In genomic region chr19:53490898-53491297, GRCm38 (mm10) we compare ENCODE assay signal across 21 mouse cellular contexts. TPM values are rescaled to one million over a fixed set of nuclear protein-coding genes. Genes with fewer than 3 reads are reported as not detected.
DNase-seq lines count a peak whose midpoint lies in the region; ATAC-seq and TF ChIP-seq lines count a peak whose summit lies in the region.
"Had no signal": no experiment of that assay in that cellular context is flagged by ENCODE, and none has a peak within 500 bp of the region (broad histone marks: within the 10 kb centered on the region; RNA-seq: fewer than 3 reads in every experiment).

No protein-coding gene starts in this region.

- H3K27ac ChIP-seq in heart, embryonic 10.5 days: peak overlapping the region; percentile 43; the same call in 1 of the 2 replicates
- H3K27ac ChIP-seq in heart, embryonic 12.5 days (ENCODE audit: poor library complexity, severe bottlenecking): no peak overlapping the region
- no peak overlapping the region for H3K27ac ChIP-seq in stomach, postnatal 0 days (replicated peaks)
- H3K27ac ChIP-seq in midbrain, embryonic 16.5 days (ENCODE audit: low read length): no peak overlapping the region
- H3K27ac ChIP-seq: embryonic facial prominence, embryonic 12.5 days; embryonic facial prominence, embryonic 15.5 days; forebrain, embryonic 15.5 days; hindbrain, embryonic 12.5 days; hindbrain, embryonic 15.5 days had no signal

- H3K4me3 ChIP-seq in heart, embryonic 10.5 days: no peak overlapping the region
- H3K4me3 ChIP-seq in heart, embryonic 12.5 days: no peak overlapping the region
- H3K4me3 ChIP-seq in stomach, postnatal 0 days (ENCODE audit: low read depth, low read length): no peak overlapping the region
- H3K4me3 ChIP-seq in midbrain, embryonic 16.5 days (ENCODE audit: low read depth, low read length): no peak overlapping the region
- H3K4me3 ChIP-seq: embryonic facial prominence, embryonic 12.5 days; embryonic facial prominence, embryonic 15.5 days; erythroblast, embryonic 14.5 days; forebrain, embryonic 15.5 days; hindbrain, embryonic 12.5 days; hindbrain, embryonic 15.5 days had no signal

- no peak for DNase-seq in heart, embryonic 10.5 days (ENCODE audit: low spot score)
- DNase-seq in lung, postnatal 36 days: peak; percentile 25
- DNase-seq in lung, postnatal 25 days (ENCODE audit: low spot score): no peak
- DNase-seq in NIH3T3 (ENCODE audit: low read depth): peak; percentile 61
- no peak for DNase-seq in stomach, postnatal 0 days (ENCODE audit: low spot score)
- DNase-seq in thymus, postnatal 0 days (ENCODE audit: low spot score): no peak
- DNase-seq: adrenal gland, adult 2 months; adrenal gland, postnatal 14 days; cerebellum, adult 11 months; cerebellum, adult 2 months; cerebellum, adult 9-11 months; gastrocnemius, postnatal 25 days; heart, adult 18-20 months had no signal

- no peaks in the 10 kb centered on the region for H3K27me3 ChIP-seq in heart, embryonic 10.5 days (ENCODE audit: insufficient read depth, poor library complexity, severe bottlenecking)
- H3K27me3 ChIP-seq in heart, embryonic 12.5 days (replicated peaks): no peaks in the 10 kb centered on the region
- no peaks in the 10 kb centered on the region for H3K27me3 ChIP-seq in stomach, postnatal 0 days (ENCODE audit: control insufficient read depth, insufficient read depth, low read length)
- no peaks in the 10 kb centered on the region for H3K27me3 ChIP-seq in midbrain, embryonic 16.5 days (ENCODE audit: control insufficient read depth, insufficient read depth, low read depth, low read length)
- H3K27me3 ChIP-seq: embryonic facial prominence, embryonic 12.5 days; embryonic facial prominence, embryonic 15.5 days; forebrain, embryonic 15.5 days; hindbrain, embryonic 12.5 days; hindbrain, embryonic 15.5 days had no signal

- no peak for ATAC-seq in heart, embryonic 12.5 days (ENCODE audit: insufficient number of reproducible peaks, low FRiP score)
- peak; percentile 82 for ATAC-seq in stomach, postnatal 0 days (ENCODE audit: low FRiP score, low TSS enrichment)
- ATAC-seq in midbrain, embryonic 16.5 days: no peak
- ATAC-seq: forebrain, embryonic 15.5 days had no signal

- no peak overlapping the region for H3K4me2 ChIP-seq in heart, embryonic 12.5 days
- H3K4me2 ChIP-seq in stomach, postnatal 0 days (replicated peaks; ENCODE audit: low read depth): no peak overlapping the region
- H3K4me2 ChIP-seq in midbrain, embryonic 16.5 days (ENCODE audit: low read length): no peak overlapping the region
- H3K4me2 ChIP-seq: embryonic facial prominence, embryonic 12.5 days; embryonic facial prominence, embryonic 15.5 days; forebrain, embryonic 15.5 days; hindbrain, embryonic 12.5 days; hindbrain, embryonic 15.5 days had no signal

- no peak for TF ChIP-seq CTCF in stomach, postnatal 0 days (IDR thresholded peaks at IDR 0.05; ENCODE audit: low read depth)

- peaks cover 39% of the 10 kb centered on the region for H3K4me1 ChIP-seq in heart, embryonic 10.5 days
- peaks cover 26% of the 10 kb centered on the region for H3K4me1 ChIP-seq in heart, embryonic 12.5 days (replicated peaks)
- H3K4me1 ChIP-seq in stomach, postnatal 0 days (replicated peaks; ENCODE audit: control insufficient read depth, insufficient read depth): no peaks in the 10 kb centered on the region
- H3K4me1 ChIP-seq in midbrain, embryonic 16.5 days (ENCODE audit: control insufficient read depth, insufficient read depth, low read length): no peaks in the 10 kb centered on the region
- H3K4me1 ChIP-seq: embryonic facial prominence, embryonic 12.5 days; embryonic facial prominence, embryonic 15.5 days; forebrain, embryonic 15.5 days; hindbrain, embryonic 12.5 days; hindbrain, embryonic 15.5 days had no signal

- no peaks in the 10 kb centered on the region for H3K9me3 ChIP-seq in heart, embryonic 10.5 days
- no peaks in the 10 kb centered on the region for H3K9me3 ChIP-seq in heart, embryonic 12.5 days (replicated peaks)
- no peaks in the 10 kb centered on the region for H3K9me3 ChIP-seq in stomach, postnatal 0 days (ENCODE audit: control insufficient read depth, low read length)
- no peaks in the 10 kb centered on the region for H3K9me3 ChIP-seq in midbrain, embryonic 16.5 days (replicated peaks; ENCODE audit: control insufficient read depth, low read length, poor library complexity, severe bottlenecking)
- H3K9me3 ChIP-seq: embryonic facial prominence, embryonic 12.5 days; embryonic facial prominence, embryonic 15.5 days; forebrain, embryonic 15.5 days; hindbrain, embryonic 12.5 days; hindbrain, embryonic 15.5 days had no signal

- WGBS in heart, embryonic 10.5 days: 78% methylated on average over 8 of the region's 8 CpGs
- 72% methylated on average over 8 of the region's 8 CpGs for WGBS in heart, embryonic 12.5 days
- WGBS in stomach, postnatal 0 days: 64% methylated on average over 8 of the region's 8 CpGs
- WGBS in midbrain, embryonic 16.5 days: 77% methylated on average over 8 of the region's 8 CpGs

- no peak for TF ChIP-seq EP300 in stomach, postnatal 0 days (optimal IDR thresholded peaks at IDR 0.05)

- no peaks in the 10 kb centered on the region for H3K36me3 ChIP-seq in heart, embryonic 10.5 days
- no peaks in the 10 kb centered on the region for H3K36me3 ChIP-seq in heart, embryonic 12.5 days
- no peaks in the 10 kb centered on the region for H3K36me3 ChIP-seq in stomach, postnatal 0 days (ENCODE audit: control insufficient read depth, insufficient read depth, low read length)
- H3K36me3 ChIP-seq in midbrain, embryonic 16.5 days (ENCODE audit: control insufficient read depth, insufficient read depth, low read length): no peaks in the 10 kb centered on the region
- H3K36me3 ChIP-seq: embryonic facial prominence, embryonic 12.5 days; embryonic facial prominence, embryonic 15.5 days; forebrain, embryonic 15.5 days; hindbrain, embryonic 12.5 days; hindbrain, embryonic 15.5 days had no signal

- no peak overlapping the region for H3K9ac ChIP-seq in heart, embryonic 12.5 days
- no peak overlapping the region for H3K9ac ChIP-seq in stomach, postnatal 0 days (ENCODE audit: low read length)
- no peak overlapping the region for H3K9ac ChIP-seq in midbrain, embryonic 16.5 days (ENCODE audit: low read depth, low read length)
- H3K9ac ChIP-seq: embryonic facial prominence, embryonic 12.5 days; embryonic facial prominence, embryonic 15.5 days; forebrain, embryonic 15.5 days; hindbrain, embryonic 12.5 days; hindbrain, embryonic 15.5 days had no signal

RNA-seq across cellular contexts. Expression of gene Dusp5, which starts 38.0 kb away (rescaled TPM):
- 11.9 and 15.9 TPM in 2 replicates for polyA plus RNA-seq in heart, embryonic 10.5 days (2016; fragmentation: Nextera tagmentation; extraction: Ambion mirVana)
- 12.4 and 14.3 TPM in 2 replicates for polyA plus RNA-seq in heart, embryonic 12.5 days (2016; fragmentation: Nextera tagmentation; extraction: Ambion mirVana)
- 14.1 and 18.5 TPM in 2 replicates for polyA plus RNA-seq in stomach, postnatal 0 days (2015; fragmentation: Nextera tagmentation; extraction: Ambion mirVana)
- polyA plus RNA-seq in thymus, postnatal 0 days (2015; fragmentation: Nextera tagmentation; extraction: Ambion mirVana): 33.2 and 34.4 TPM in 2 replicates
- 2.2 and 3.0 TPM in 2 replicates for polyA plus RNA-seq in midbrain, embryonic 16.5 days (2015; fragmentation: Nextera tagmentation; extraction: Ambion mirVana)

Comparison
In these comparisons a context has a peak if more than half of its experiments do, and no peak if none do; other contexts are left out.
1. DNase-seq: peak in lung, postnatal 36 days (single experiment) and NIH3T3 (single experiment); none in heart, embryonic 10.5 days (single experiment), lung, postnatal 25 days (single experiment), stomach, postnatal 0 days (single experiment) and thymus, postnatal 0 days (single experiment).